Mouse (Mus musculus): ENCODE measurements around the gene Rara.

Gene Rara

DNA sequence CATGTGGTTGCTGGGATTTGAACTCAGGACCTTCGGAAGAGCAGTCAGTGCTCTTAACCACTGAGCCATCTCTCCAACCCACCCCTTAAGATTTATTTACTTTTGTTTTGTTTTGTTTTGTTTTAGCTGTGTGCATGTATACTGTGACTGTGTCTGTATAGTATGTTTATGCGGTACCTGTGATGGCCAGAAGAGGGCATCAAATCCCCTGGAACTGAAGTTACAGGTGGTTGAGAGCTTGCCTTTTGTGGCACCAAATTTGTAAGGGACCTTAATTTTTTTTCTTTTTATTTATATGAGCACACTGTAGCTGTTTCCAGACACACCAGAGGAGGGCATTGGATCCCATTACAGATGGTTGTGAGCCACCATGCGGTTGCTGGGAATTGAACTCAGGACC is 11.2 kb upstream of the Rara start:
- CTCF ChIA-PET = interaction anchor here (0.5 to 1.8 kb wide), 38 partner anchors 8 to 379 kb away, joined by 3 to 19 read pairs (median 4); partner anchors contain the start of genes Cdc6 (in 2 of the 4) and Gjd3 (in 1 of the 4)
- POLR2A ChIA-PET = interaction anchor here in 3 of 4 experiments (0.6 to 2.6 kb wide), 17 partner anchors 8 to 144 kb away, joined by 3 to 21 read pairs (median 4); partner anchors contain the start of genes Cdc6 (in 2 of the 3), Rara (in 1 of the 3) and Top2a (in 1 of the 3)

DNA sequence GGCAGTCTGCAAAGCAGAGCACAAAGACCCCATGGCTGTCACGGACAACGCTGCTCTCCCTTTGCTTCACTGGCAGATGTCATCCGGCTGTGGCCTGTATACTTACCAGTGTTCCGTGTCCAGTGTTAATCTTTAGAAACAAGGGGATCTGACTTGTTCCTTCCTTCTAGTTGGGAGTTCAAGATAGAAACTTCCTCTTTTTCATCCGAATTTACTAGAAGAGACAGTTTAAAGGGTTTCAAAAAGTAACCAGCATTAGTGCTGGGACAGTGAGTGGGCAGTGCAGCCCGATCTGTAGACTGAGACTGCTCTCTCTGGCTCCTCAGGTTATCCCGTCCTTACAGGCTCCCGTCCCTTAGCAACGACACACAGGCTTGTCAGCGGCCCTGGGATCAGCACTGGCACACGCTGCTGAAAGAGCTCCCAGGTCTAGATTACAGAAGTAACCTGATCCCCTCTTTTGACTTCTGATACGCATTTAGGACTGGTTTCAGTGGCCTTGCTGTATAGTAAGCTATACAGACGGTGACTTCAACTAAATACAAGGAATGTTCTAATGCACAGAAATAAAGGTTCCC is 10.1 kb upstream of the Rara start:
- POLR2A ChIA-PET = interaction anchor here in 3 of 4 experiments (0.6 to 2.9 kb wide), 13 partner anchors 8 to 1084 kb away, joined by 3 to 21 read pairs (median 4); partner anchors contain the start of genes Cdc6 (in 2 of the 3), Rara (in 1 of the 3) and Wipf2 (in 1 of the 3)
- CTCF ChIA-PET = interaction anchor here in 3 of 4 experiments (0.7 to 1.8 kb wide), 11 partner anchors 10 to 234 kb away, joined by 3 to 9 read pairs (median 6); partner anchors contain the start of genes Cdc6 (in 2 of the 3) and Gjd3 (in 1 of the 3)

DNA sequence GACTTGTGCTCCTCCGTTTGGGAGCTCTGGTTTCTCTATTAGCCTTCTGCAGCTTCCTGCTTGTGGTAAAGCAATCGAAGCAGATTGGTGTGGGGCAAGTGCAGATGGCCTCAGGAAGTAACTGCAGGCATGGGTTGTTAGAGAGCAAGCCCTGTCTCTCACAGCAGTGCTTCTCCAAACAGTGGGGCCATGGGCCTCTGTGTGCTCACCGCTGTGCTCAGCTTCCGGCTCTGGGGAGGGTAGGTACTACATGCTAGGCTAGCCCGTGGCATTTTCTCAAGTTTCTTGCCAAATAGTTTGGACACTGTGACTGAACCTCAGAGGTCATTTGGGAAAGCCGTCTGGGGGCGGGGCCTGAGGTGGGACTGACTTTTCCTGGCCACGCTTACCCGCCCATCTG is 9.4 kb upstream of the Rara start:
- POLR2A ChIA-PET = interaction anchor here in 3 of 4 experiments (0.6 to 2.9 kb wide), 12 partner anchors 10 to 1342 kb away, joined by 3 to 16 read pairs (median 4); partner anchors contain the start of genes Cdc6 (in 2 of the 3), Srcin1 (in 1 of the 3) and Wipf2 (in 1 of the 3)
- CTCF ChIA-PET = interaction anchor here in 3 of 4 experiments (0.5 to 1.3 kb wide), 6 partner anchors 10 to 224 kb away, joined by 3 to 6 read pairs (median 3); partner anchors contain the start of gene Cdc6 (in 1 of the 3)

- CTCF ChIA-PET = interaction anchor here in 3 of 4 experiments (0.5 to 1.5 kb wide), 11 partner anchors 10 to 1457 kb away, joined by 3 to 7 read pairs (median 3); partner anchors contain the start of gene Cdc6 (in 1 of the 3)
- POLR2A ChIA-PET = interaction anchor here (0.7 to 2.9 kb wide), 12 partner anchors 11 to 204 kb away, joined by 3 to 15 read pairs (median 3); partner anchors contain the start of genes Cdc6 (in 1 of the 4) and Top2a (in 1 of the 4)
Observed at GRCm38 (mm10) chr11:98919009-98919408, 8.6 kb upstream of the Rara start.

GRCm38 (mm10) chr11:98921813-98922212 is 5.8 kb upstream of the Rara start:
- CTCF ChIA-PET = interaction anchor here (0.5 to 3.1 kb wide), 66 partner anchors 8 to 322 kb away, joined by 3 to 35 read pairs (median 4); partner anchors contain the start of gene Cdc6 (in 1 of the 4)
- POLR2A ChIA-PET = interaction anchor here (0.5 to 2.1 kb wide), 36 partner anchors 8 to 1551 kb away, joined by 3 to 9 read pairs (median 4); partner anchors contain the start of genes Cdc6 (in 1 of the 4), Gjd3 (in 1 of the 4), Klhl11 (in 1 of the 4) and Wipf2 (in 1 of the 4)

GRCm38 (mm10) chr11:98922307-98922706 is 5.3 kb upstream of the Rara start:
- CTCF ChIA-PET = interaction anchor here (0.5 to 3.1 kb wide), 66 partner anchors 9 to 285 kb away, joined by 3 to 35 read pairs (median 4); partner anchors contain the start of gene Cdc6 (in 1 of the 4)
- POLR2A ChIA-PET = interaction anchor here (0.6 to 2.1 kb wide), 34 partner anchors 8 to 1550 kb away, joined by 3 to 9 read pairs (median 4); partner anchors contain the start of genes Cdc6 (in 1 of the 4), Gjd3 (in 1 of the 4), Klhl11 (in 1 of the 4) and Wipf2 (in 1 of the 4)

DNA sequence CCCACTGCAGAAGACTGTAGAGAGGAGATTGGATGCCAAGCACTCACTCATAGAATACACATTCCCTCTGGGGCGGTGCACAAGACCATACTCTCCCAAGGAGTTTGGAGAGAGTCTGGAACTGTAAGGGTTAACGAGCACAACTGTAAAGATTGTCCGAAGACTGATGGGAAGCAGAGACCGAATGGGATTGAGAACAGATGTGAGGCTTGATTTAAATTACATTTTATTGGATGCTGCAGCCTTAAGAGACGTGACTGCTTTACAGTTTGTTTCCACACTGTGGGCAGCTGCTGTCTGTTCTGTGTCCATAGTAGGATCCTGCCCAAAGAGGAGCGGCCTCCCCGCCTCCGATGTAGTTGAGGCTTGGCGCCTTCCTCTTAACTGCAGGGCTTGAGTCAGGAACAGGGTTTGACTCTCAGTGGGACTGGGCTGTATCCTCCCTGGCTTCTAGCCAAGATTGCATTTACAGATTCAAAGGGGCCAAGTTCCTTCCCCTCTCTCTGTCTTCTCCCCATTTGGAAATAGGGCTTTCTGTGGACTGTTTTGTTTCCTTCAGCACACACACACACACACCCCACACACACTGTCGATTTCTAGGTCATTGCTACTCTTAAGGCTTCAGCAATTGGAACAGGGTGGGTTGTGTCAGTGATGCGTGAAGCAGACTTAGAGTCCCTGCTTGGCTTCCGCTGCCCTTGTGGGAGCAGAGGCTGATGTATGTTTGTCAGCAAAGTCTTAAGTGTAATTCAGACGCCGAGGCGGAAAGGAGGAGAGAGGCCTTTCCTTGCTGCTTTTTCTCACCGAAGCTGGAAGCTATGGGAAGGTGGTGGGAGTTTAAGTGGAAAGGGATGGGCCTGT is 4.5 kb upstream of the Rara start:
- CTCF ChIA-PET = interaction anchor here (0.5 to 3.1 kb wide), 18 partner anchors 16 to 210 kb away, joined by 3 to 35 read pairs (median 6); no protein-coding TSS in a partner anchor
- POLR2A ChIA-PET = interaction anchor here (1.0 to 2.1 kb wide), 8 partner anchors 15 to 50 kb away, joined by 3 to 9 read pairs (median 6); partner anchors contain the start of gene Cdc6 (in 1 of the 4)

DNA sequence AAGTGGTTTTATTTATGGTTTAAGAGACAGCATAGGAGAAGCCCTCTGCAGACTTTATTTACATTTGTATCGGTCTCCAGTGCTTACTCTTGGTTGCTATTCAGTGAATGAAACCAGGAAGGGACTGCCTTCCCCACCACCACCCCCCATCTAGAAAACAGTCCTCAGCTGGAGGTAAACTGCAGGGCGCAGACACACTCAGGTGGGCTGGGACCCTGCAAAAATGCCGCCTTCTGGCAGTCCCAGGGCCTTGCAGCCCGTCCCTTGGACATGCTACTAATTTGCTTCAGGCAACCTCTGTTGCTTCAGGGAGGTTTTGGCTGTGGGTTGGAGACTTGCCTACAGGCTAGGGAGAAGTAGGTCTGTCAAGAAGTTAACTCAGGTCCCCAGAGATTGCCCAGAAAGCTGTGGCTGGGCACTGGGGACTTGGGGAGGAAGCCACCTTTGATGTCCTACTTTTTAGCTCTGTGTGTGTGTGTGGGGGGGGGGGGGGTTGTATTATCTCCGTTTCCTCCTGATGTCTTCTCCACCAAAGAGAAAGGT is 2.9 kb upstream of the Rara start:
- CTCF ChIA-PET = interaction anchor here (0.5 to 2.6 kb wide), 10 partner anchors 8 to 264 kb away, joined by 3 to 20 read pairs (median 6); no protein-coding TSS in a partner anchor
- POLR2A ChIA-PET = interaction anchor here in 3 of 4 experiments (0.5 to 5.6 kb wide), 37 partner anchors 8 to 195 kb away, joined by 3 to 43 read pairs (median 6); partner anchors contain the start of genes Casc3 (in 1 of the 3), Cdc6 (in 1 of the 3), Top2a (in 1 of the 3) and Wipf2 (in 1 of the 3)

DNA sequence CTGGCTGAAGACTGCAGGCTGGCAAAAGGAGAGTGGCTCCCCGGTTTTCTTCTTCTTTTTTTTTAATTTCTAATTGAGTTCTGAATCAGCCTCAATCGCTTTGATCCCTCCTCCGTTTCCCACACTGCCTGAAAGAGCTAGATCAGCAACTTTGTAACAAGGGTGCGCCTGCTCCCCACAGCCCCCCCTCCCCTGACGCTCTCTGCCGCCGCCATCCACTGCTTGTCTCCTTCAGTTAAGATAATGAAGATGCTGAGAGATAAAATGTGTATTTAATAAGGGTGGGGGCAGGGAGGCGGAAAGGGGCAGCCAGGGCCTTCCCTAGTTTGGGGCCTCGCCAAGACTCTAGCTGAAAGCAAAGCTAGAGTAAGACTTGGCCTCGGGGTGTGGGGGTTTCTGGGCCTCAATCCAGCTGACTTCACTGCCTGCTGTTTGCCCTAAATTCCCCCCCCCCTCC is 2.3 kb upstream of the Rara start:
- ChIA-PET POLR2A (interaction anchor here (0.5 to 5.6 kb wide), 67 partner anchors 8 to 1227 kb away, joined by 3 to 43 read pairs (median 5); partner anchors contain the start of genes Cdc6 (in 2 of the 4), Casc3 (in 1 of the 4), Gjd3 (in 1 of the 4) and Top2a (in 1 of the 4)), CTCF (interaction anchor here (0.5 to 2.6 kb wide), 40 partner anchors 9 to 624 kb away, joined by 3 to 20 read pairs (median 4); partner anchors contain the start of genes Cdc6 (in 1 of the 4) and Csf3 (in 1 of the 4))

GRCm38 (mm10) chr11:98925868-98926311 is 1.7 kb upstream of the Rara start:
- POLR2A ChIA-PET = interaction anchor here (0.6 to 5.6 kb wide), 71 partner anchors 8 to 1227 kb away, joined by 3 to 43 read pairs (median 4); partner anchors contain the start of genes Cdc6 (in 2 of the 4), Casc3 (in 1 of the 4), Gjd3 (in 1 of the 4) and Top2a (in 1 of the 4)
- CTCF ChIA-PET = interaction anchor here (0.5 to 2.6 kb wide), 46 partner anchors 10 to 624 kb away, joined by 3 to 20 read pairs (median 4); partner anchors contain the start of genes Cdc6 (in 1 of the 4) and Csf3 (in 1 of the 4)

- POLR2A ChIA-PET = interaction anchor here (0.5 to 5.6 kb wide), 54 partner anchors 7 to 648 kb away, joined by 3 to 43 read pairs (median 6); partner anchors contain the start of genes Cdc6 (in 2 of the 4), Gjd3 (in 1 of the 4) and Top2a (in 1 of the 4)
- CTCF ChIA-PET = interaction anchor here (0.5 to 2.6 kb wide), 22 partner anchors 10 to 216 kb away, joined by 3 to 20 read pairs (median 4); partner anchors contain the start of gene Cdc6 (in 1 of the 4)
Observed at GRCm38 (mm10) chr11:98926553-98926952, 1.1 kb upstream of the Rara start.

- ChIA-PET POLR2A (interaction anchor here (0.5 to 5.6 kb wide), 26 partner anchors 9 to 238 kb away, joined by 3 to 43 read pairs (median 4); partner anchors contain the start of genes Cdc6 (in 1 of the 4) and Top2a (in 1 of the 4)), CTCF (interaction anchor here in 3 of 4 experiments (0.5 to 1.5 kb wide), 10 partner anchors 9 to 407 kb away, joined by 3 to 5 read pairs (median 4); partner anchors contain the start of gene Cdc6 (in 1 of the 3))
Observed at GRCm38 (mm10) chr11:98928186-98928893, 722 bp downstream of the Rara start.

- POLR2A ChIA-PET = interaction anchor here in 3 of 4 experiments (0.5 to 5.6 kb wide), 15 partner anchors 8 to 92 kb away, joined by 3 to 43 read pairs (median 6); partner anchors contain the start of gene Cdc6 (in 1 of the 3)
- CTCF ChIA-PET = interaction anchor here in 1 of 4 experiments (0.9 to 1.5 kb wide), 4 partner anchors 10 to 195 kb away, joined by 3 to 5 read pairs (median 4); no protein-coding TSS in a partner anchor
Observed at GRCm38 (mm10) chr11:98929503-98929902, 1.9 kb downstream of the Rara start.

- CTCF ChIA-PET = interaction anchor here in 1 of 4 experiments (0.9 to 1.6 kb wide), 2 partner anchors 8 to 195 kb away, joined by 3 to 7 read pairs; no protein-coding TSS in a partner anchor
- POLR2A ChIA-PET = interaction anchor here in 2 of 4 experiments (0.6 to 3.5 kb wide), 7 partner anchors 11 to 90 kb away, joined by 3 to 14 read pairs (median 3); no protein-coding TSS in a partner anchor
Observed at GRCm38 (mm10) chr11:98930127-98930601, 2.5 kb downstream of the Rara start.
